Mouse (Mus musculus): ENCODE data around the gene Slc8b1. TPM values are rescaled to one million over a fixed set of nuclear protein-coding genes. Genes with fewer than 3 reads are reported as not detected.
"Not testable (repeated sequence)": the region's sequence is repeated elsewhere in the genome, so short reads cannot be mapped to it uniquely, and the experiment has no call there.

Slc8b1 gene
- polyA plus RNA-seq, 1 experiment from 2014 or later, result 3.5 TPM

GRCm38 (mm10) chr5:120490679-120491192, 20.2 kb upstream of the Slc8b1 start:
- DNase-seq (ENCODE audit: low spot score) (no peak), ATAC-seq (ENCODE audit: low read depth) (no peak)
- WGBS, result 83% methylated on average over 8 of the region's 8 CpGs
- Histone ChIP-seq H3K4me3 (ENCODE audit: low read depth, low read length) (no peak overlapping the region), H3K27me3 (replicated peaks; ENCODE audit: control insufficient read depth, insufficient read depth, low read length) (no peaks in the 10 kb centered on the region), H3K9ac (ENCODE audit: low read depth, low read length) (no peak overlapping the region), H3K27ac (replicated peaks; ENCODE audit: low read depth, low read length) (no peak overlapping the region), H3K9me3 (ENCODE audit: control insufficient read depth, low read length) (no peaks in the 10 kb centered on the region), H3K4me2 (ENCODE audit: low read depth, low read length) (no peak overlapping the region), H3K4me1 (ENCODE audit: control insufficient read depth, insufficient read depth, low read length) (no peaks in the 10 kb centered on the region), H3K36me3 (ENCODE audit: control insufficient read depth, insufficient read depth, low read length) (peaks cover 62% of the 10 kb centered on the region)

- H3K4me2 ChIP-seq (ENCODE audit: low read depth, low read length), result no peak overlapping the region
- ATAC-seq (ENCODE audit: low read depth) (no peak), DNase-seq (ENCODE audit: low spot score) (no peak)
- no peaks in the 10 kb centered on the region for H3K9me3 ChIP-seq (ENCODE audit: control insufficient read depth, low read length)
- no peak overlapping the region for H3K9ac ChIP-seq (ENCODE audit: low read depth, low read length)
- H3K4me1 ChIP-seq (ENCODE audit: control insufficient read depth, insufficient read depth, low read length), result no peaks in the 10 kb centered on the region
- peaks cover 48% of the 10 kb centered on the region for H3K36me3 ChIP-seq (ENCODE audit: control insufficient read depth, insufficient read depth, low read length)
- H3K4me3 ChIP-seq (ENCODE audit: low read depth, low read length), result no peak overlapping the region
- no peak overlapping the region for H3K27ac ChIP-seq (replicated peaks; ENCODE audit: low read depth, low read length)
- H3K27me3 ChIP-seq (replicated peaks; ENCODE audit: control insufficient read depth, insufficient read depth, low read length), result no peaks in the 10 kb centered on the region
- 71% methylated on average over 10 of the region's 11 CpGs for WGBS
Observed at GRCm38 (mm10) chr5:120492437-120492836, 18.5 kb upstream of the Slc8b1 start.

GRCm38 (mm10) chr5:120493440-120493839, 17.5 kb upstream of the Slc8b1 start:
- Histone ChIP-seq H3K4me2 (ENCODE audit: low read depth, low read length) (no peak overlapping the region), H3K4me3 (ENCODE audit: low read depth, low read length) (no peak overlapping the region), H3K36me3 (ENCODE audit: control insufficient read depth, insufficient read depth, low read length) (peaks cover 49% of the 10 kb centered on the region), H3K9me3 (ENCODE audit: control insufficient read depth, low read length) (no peaks in the 10 kb centered on the region), H3K27ac (replicated peaks; ENCODE audit: low read depth, low read length) (no peak overlapping the region), H3K4me1 (ENCODE audit: control insufficient read depth, insufficient read depth, low read length) (no peaks in the 10 kb centered on the region), H3K9ac (ENCODE audit: low read depth, low read length) (no peak overlapping the region), H3K27me3 (replicated peaks; ENCODE audit: control insufficient read depth, insufficient read depth, low read length) (no peaks in the 10 kb centered on the region)
- ATAC-seq (ENCODE audit: low read depth) (no peak), DNase-seq (ENCODE audit: low spot score) (no peak)
- WGBS, result 86% methylated on average over 6 of the region's 6 CpGs

GRCm38 (mm10) chr5:120493873-120494395, 17.0 kb upstream of the Slc8b1 start:
- DNase-seq (ENCODE audit: low spot score) (no peak), ATAC-seq (ENCODE audit: low read depth) (no peak)
- H3K4me1 ChIP-seq (ENCODE audit: control insufficient read depth, insufficient read depth, low read length), result no peaks in the 10 kb centered on the region
- no peak overlapping the region for H3K4me2 ChIP-seq (ENCODE audit: low read depth, low read length)
- no peak overlapping the region for H3K27ac ChIP-seq (replicated peaks; ENCODE audit: low read depth, low read length)
- H3K9me3 ChIP-seq (ENCODE audit: control insufficient read depth, low read length), result no peaks in the 10 kb centered on the region
- 80% methylated on average over 8 of the region's 9 CpGs for WGBS
- peaks cover 49% of the 10 kb centered on the region for H3K36me3 ChIP-seq (ENCODE audit: control insufficient read depth, insufficient read depth, low read length)
- no peaks in the 10 kb centered on the region for H3K27me3 ChIP-seq (replicated peaks; ENCODE audit: control insufficient read depth, insufficient read depth, low read length)
- no peak overlapping the region for H3K4me3 ChIP-seq (ENCODE audit: low read depth, low read length)
- H3K9ac ChIP-seq (ENCODE audit: low read depth, low read length), result no peak overlapping the region

- ATAC-seq (ENCODE audit: low read depth) (no peak), DNase-seq (ENCODE audit: low spot score) (no peak)
- H3K27ac ChIP-seq (replicated peaks; ENCODE audit: low read depth, low read length), result no peak overlapping the region
- H3K36me3 ChIP-seq (ENCODE audit: control insufficient read depth, insufficient read depth, low read length), result peaks cover 49% of the 10 kb centered on the region
- no peaks in the 10 kb centered on the region for H3K27me3 ChIP-seq (replicated peaks; ENCODE audit: control insufficient read depth, insufficient read depth, low read length)
- H3K4me1 ChIP-seq (ENCODE audit: control insufficient read depth, insufficient read depth, low read length), result no peaks in the 10 kb centered on the region
- no peak overlapping the region for H3K9ac ChIP-seq (ENCODE audit: low read depth, low read length)
- H3K4me2 ChIP-seq (ENCODE audit: low read depth, low read length), result no peak overlapping the region
- WGBS, result 72% methylated on average over 10 of the region's 10 CpGs
- H3K9me3 ChIP-seq (ENCODE audit: control insufficient read depth, low read length), result no peaks in the 10 kb centered on the region
- no peak overlapping the region for H3K4me3 ChIP-seq (ENCODE audit: low read depth, low read length)
Observed at GRCm38 (mm10) chr5:120495064-120495702, 15.8 kb upstream of the Slc8b1 start.

GRCm38 (mm10) chr5:120495703-120496226, 15.2 kb upstream of the Slc8b1 start:
- Histone ChIP-seq H3K27me3 (replicated peaks; ENCODE audit: control insufficient read depth, insufficient read depth, low read length) (no peaks in the 10 kb centered on the region), H3K4me2 (ENCODE audit: low read depth, low read length) (no peak overlapping the region), H3K36me3 (ENCODE audit: control insufficient read depth, insufficient read depth, low read length) (peaks cover 49% of the 10 kb centered on the region), H3K4me3 (ENCODE audit: low read depth, low read length) (no peak overlapping the region), H3K4me1 (ENCODE audit: control insufficient read depth, insufficient read depth, low read length) (no peaks in the 10 kb centered on the region), H3K27ac (replicated peaks; ENCODE audit: low read depth, low read length) (no peak overlapping the region), H3K9me3 (ENCODE audit: control insufficient read depth, low read length) (no peaks in the 10 kb centered on the region), H3K9ac (ENCODE audit: low read depth, low read length) (no peak overlapping the region)
- DNase-seq (ENCODE audit: low spot score), result no peak
- WGBS, result 87% methylated on average over 13 of the region's 13 CpGs
- no peak for ATAC-seq (ENCODE audit: low read depth)

GRCm38 (mm10) chr5:120497071-120497470, 13.9 kb upstream of the Slc8b1 start:
- Histone ChIP-seq H3K27me3 (replicated peaks; ENCODE audit: control insufficient read depth, insufficient read depth, low read length) (no peaks in the 10 kb centered on the region), H3K9ac (ENCODE audit: low read depth, low read length) (no peak overlapping the region), H3K9me3 (ENCODE audit: control insufficient read depth, low read length) (no peaks in the 10 kb centered on the region), H3K4me2 (ENCODE audit: low read depth, low read length) (no peak overlapping the region), H3K4me1 (ENCODE audit: control insufficient read depth, insufficient read depth, low read length) (peaks cover 1% of the 10 kb centered on the region), H3K4me3 (ENCODE audit: low read depth, low read length) (no peak overlapping the region), H3K27ac (replicated peaks; ENCODE audit: low read depth, low read length) (no peak overlapping the region), H3K36me3 (ENCODE audit: control insufficient read depth, insufficient read depth, low read length) (peaks cover 42% of the 10 kb centered on the region)
- ATAC-seq (ENCODE audit: low read depth) (no peak), DNase-seq (ENCODE audit: low spot score) (no peak)
- 87% methylated on average over 3 of the region's 3 CpGs for WGBS

GRCm38 (mm10) chr5:120499202-120499601, 11.8 kb upstream of the Slc8b1 start:
- no peak overlapping the region for H3K4me2 ChIP-seq (ENCODE audit: low read depth, low read length)
- no peak overlapping the region for H3K9ac ChIP-seq (ENCODE audit: low read depth, low read length)
- no peaks in the 10 kb centered on the region for H3K27me3 ChIP-seq (replicated peaks; ENCODE audit: control insufficient read depth, insufficient read depth, low read length)
- no peak overlapping the region for H3K27ac ChIP-seq (replicated peaks; ENCODE audit: low read depth, low read length)
- peaks cover 9% of the 10 kb centered on the region for H3K4me1 ChIP-seq (ENCODE audit: control insufficient read depth, insufficient read depth, low read length)
- 85% methylated on average over 4 of the region's 4 CpGs for WGBS
- peaks cover 21% of the 10 kb centered on the region; the same call in 1 of the 2 replicates for H3K36me3 ChIP-seq (ENCODE audit: control insufficient read depth, insufficient read depth, low read length)
- no peak overlapping the region for H3K4me3 ChIP-seq (ENCODE audit: low read depth, low read length)
- no peak for ATAC-seq (ENCODE audit: low read depth)
- no peaks in the 10 kb centered on the region for H3K9me3 ChIP-seq (ENCODE audit: control insufficient read depth, low read length)
- DNase-seq (ENCODE audit: low spot score), result no peak

GRCm38 (mm10) chr5:120500609-120501008, 10.4 kb upstream of the Slc8b1 start:
- not testable (repeated sequence) for H3K27ac ChIP-seq (replicated peaks; ENCODE audit: low read depth, low read length); H3K4me1 ChIP-seq (ENCODE audit: control insufficient read depth, insufficient read depth, low read length); ATAC-seq (ENCODE audit: low read depth); H3K9ac ChIP-seq (ENCODE audit: low read depth, low read length); H3K4me3 ChIP-seq (ENCODE audit: low read depth, low read length); H3K4me2 ChIP-seq (ENCODE audit: low read depth, low read length); H3K9me3 ChIP-seq (ENCODE audit: control insufficient read depth, low read length); H3K27me3 ChIP-seq (replicated peaks; ENCODE audit: control insufficient read depth, insufficient read depth, low read length); DNase-seq (ENCODE audit: low spot score)
- H3K36me3 ChIP-seq (ENCODE audit: control insufficient read depth, insufficient read depth, low read length), result peaks cover 11% of the 10 kb centered on the region; the same call in 1 of the 2 replicates
- WGBS, result 90% methylated on average over 9 of the region's 9 CpGs
